ENCODE assay signal across 7 mouse cellular contexts in genomic region chr13:98031642-98031960, GRCm38 (mm10).
A peak's percentile ranks its signal among the peaks of the same experiment; 100 is the strongest.
DNase-seq lines count a peak whose midpoint lies in the region; ATAC-seq and TF ChIP-seq lines count a peak whose summit lies in the region.

No protein-coding gene starts in this region.

- H3K27me3 ChIP-seq in lung, embryonic 14.5 days (ENCODE audit: insufficient read depth, low read length), result no peaks in the 10 kb centered on the region
- H3K27me3 ChIP-seq in forebrain, embryonic 11.5 days (ENCODE audit: control insufficient read depth, insufficient read depth, low read length), result no peaks in the 10 kb centered on the region
- H3K27me3 ChIP-seq in limb, embryonic 13.5 days, result no peaks in the 10 kb centered on the region
- H3K27me3 ChIP-seq in stomach, embryonic 14.5 days (ENCODE audit: control insufficient read depth, insufficient read depth, low read length), result no peaks in the 10 kb centered on the region

- peak overlapping the region; percentile 64 for H3K27ac ChIP-seq in lung, embryonic 14.5 days (ENCODE audit: low read depth)
- no peak overlapping the region for H3K27ac ChIP-seq in forebrain, embryonic 11.5 days (ENCODE audit: low read depth, low read length)
- no peak overlapping the region for H3K27ac ChIP-seq in limb, embryonic 13.5 days
- no peak overlapping the region for H3K27ac ChIP-seq in stomach, embryonic 14.5 days (ENCODE audit: low read length)

- H3K9me3 ChIP-seq in lung, embryonic 14.5 days (ENCODE audit: low read depth, low read length), result no peaks in the 10 kb centered on the region
- H3K9me3 ChIP-seq in forebrain, embryonic 11.5 days (ENCODE audit: control insufficient read depth, low read length), result no peaks in the 10 kb centered on the region
- no peaks in the 10 kb centered on the region for H3K9me3 ChIP-seq in limb, embryonic 13.5 days
- no peaks in the 10 kb centered on the region for H3K9me3 ChIP-seq in stomach, embryonic 14.5 days (ENCODE audit: control insufficient read depth, low read depth, low read length)

- peak; percentile 13; the same call in 1 of the 2 replicates for ATAC-seq in lung, embryonic 14.5 days (ENCODE audit: insufficient read depth)
- no peak for ATAC-seq in forebrain, embryonic 11.5 days (replicated peaks; ENCODE audit: low FRiP score)
- ATAC-seq in limb, embryonic 13.5 days (ENCODE audit: low FRiP score, low read depth), result no peak
- no peak for ATAC-seq in stomach, embryonic 14.5 days (ENCODE audit: insufficient number of reproducible peaks, insufficient read depth, low FRiP score, low read depth)

- H3K9ac ChIP-seq in lung, embryonic 14.5 days, result peak overlapping the region; percentile 41; the same call in 1 of the 2 replicates
- H3K9ac ChIP-seq in forebrain, embryonic 11.5 days (ENCODE audit: low read length), result peak overlapping the region; percentile 44; the same call in 1 of the 2 replicates
- H3K9ac ChIP-seq in limb, embryonic 13.5 days, result peak overlapping the region; percentile 50; the same call in 1 of the 2 replicates
- no peak overlapping the region for H3K9ac ChIP-seq in stomach, embryonic 14.5 days (replicated peaks; ENCODE audit: low read depth, low read length)

- peak overlapping the region; percentile 17 for H3K4me3 ChIP-seq in lung, embryonic 14.5 days (ENCODE audit: low read depth, low read length)
- H3K4me3 ChIP-seq in forebrain, embryonic 11.5 days (ENCODE audit: low read depth, low read length), result no peak overlapping the region
- H3K4me3 ChIP-seq in limb, embryonic 13.5 days, result peak overlapping the region; percentile 28
- H3K4me3 ChIP-seq in stomach, embryonic 14.5 days (ENCODE audit: low read depth, low read length), result peak overlapping the region; percentile 6; the same call in 1 of the 2 replicates

- TF ChIP-seq CTCF in lung, embryonic 14.5 days (IDR thresholded peaks at IDR 0.05; ENCODE audit: low read depth), result no peak

- DNase-seq in lung, embryonic 14.5 days, result no peak
- DNase-seq in lung, postnatal 25 days (ENCODE audit: low spot score), result no peak
- DNase-seq in forebrain, embryonic 11.5 days (ENCODE audit: low spot score), result no peak
- DNase-seq in spleen, adult 18-20 months, result no peak
- DNase-seq in cerebellum, adult 11-12 months, result no peak

- 18% methylated on average over 5 of the region's 5 CpGs for WGBS in lung, embryonic 14.5 days
- WGBS in forebrain, embryonic 11.5 days, result 31% methylated on average over 5 of the region's 5 CpGs
- 27% methylated on average over 5 of the region's 5 CpGs for WGBS in limb, embryonic 13.5 days
- 37% methylated on average over 5 of the region's 5 CpGs for WGBS in stomach, embryonic 14.5 days

- peak overlapping the region; percentile 50 for H3K4me2 ChIP-seq in lung, embryonic 14.5 days
- H3K4me2 ChIP-seq in forebrain, embryonic 11.5 days (ENCODE audit: low read depth, low read length, severe bottlenecking), result peak overlapping the region; percentile 42
- peak overlapping the region; percentile 54 for H3K4me2 ChIP-seq in limb, embryonic 13.5 days (replicated peaks)
- peak overlapping the region; percentile 24 for H3K4me2 ChIP-seq in stomach, embryonic 14.5 days (replicated peaks; ENCODE audit: low read depth, low read length)

- H3K4me1 ChIP-seq in lung, embryonic 14.5 days (ENCODE audit: insufficient read depth), result peaks cover 10% of the 10 kb centered on the region
- peaks cover 5% of the 10 kb centered on the region; the same call in 1 of the 2 replicates for H3K4me1 ChIP-seq in forebrain, embryonic 11.5 days (replicated peaks; ENCODE audit: control insufficient read depth, insufficient read depth, low read length)
- peaks cover 25% of the 10 kb centered on the region for H3K4me1 ChIP-seq in limb, embryonic 13.5 days
- H3K4me1 ChIP-seq in stomach, embryonic 14.5 days (ENCODE audit: control insufficient read depth, insufficient read depth, low read length), result 0 out of 2 replicates have a peak, but pooled peaks cover 2% of the 10 kb centered on the region

- no peaks in the 10 kb centered on the region for H3K36me3 ChIP-seq in lung, embryonic 14.5 days (ENCODE audit: insufficient read depth)
- H3K36me3 ChIP-seq in forebrain, embryonic 11.5 days (ENCODE audit: control insufficient read depth, insufficient read depth, low read length), result no peaks in the 10 kb centered on the region
- H3K36me3 ChIP-seq in limb, embryonic 13.5 days, result no peaks in the 10 kb centered on the region
- no peaks in the 10 kb centered on the region for H3K36me3 ChIP-seq in stomach, embryonic 14.5 days (ENCODE audit: control insufficient read depth, insufficient read depth, low read length)
